Mouse (Mus musculus): ENCODE results near the gene Cflar. TPM values are rescaled to one million over a fixed set of nuclear protein-coding genes. Genes with fewer than 3 reads are reported as not detected.

Cflar gene
- total RNA-seq, 2 experiments from 2014 or later = 40.0 to 41.4 TPM

GRCm38 (mm10) chr1:58712076-58713061, 1.1 kb downstream of the Cflar start:
- peak; percentile 44 for DNase-seq

GRCm38 (mm10) chr1:58713081-58713892, 2.0 kb downstream of the Cflar start:
- DNase-seq = peak; percentile 67

GRCm38 (mm10) chr1:58713893-58714231, 2.6 kb downstream of the Cflar start:
- peak; percentile 76 for DNase-seq

GRCm38 (mm10) chr1:58714361-58714760, 3.1 kb downstream of the Cflar start:
- DNase-seq = no peak

- DNase-seq = no peak
Measured at GRCm38 (mm10) chr1:58715536-58715935, 4.2 kb downstream of the Cflar start.

GRCm38 (mm10) chr1:58716162-58716882, 5.0 kb downstream of the Cflar start:
- no peak for DNase-seq

- DNase-seq = no peak
Measured at GRCm38 (mm10) chr1:58716883-58717220, 5.5 kb downstream of the Cflar start.

GRCm38 (mm10) chr1:58717589-58718270, 6.4 kb downstream of the Cflar start:
- DNase-seq = no peak

GRCm38 (mm10) chr1:58719356-58719945, 8.1 kb downstream of the Cflar start:
- no peak for DNase-seq

GRCm38 (mm10) chr1:58720090-58720489, 8.8 kb downstream of the Cflar start:
- DNase-seq = no peak

- DNase-seq = no peak
Measured at GRCm38 (mm10) chr1:58720988-58721387, 9.7 kb downstream of the Cflar start.

GRCm38 (mm10) chr1:58722115-58722938, 11.0 kb downstream of the Cflar start:
- DNase-seq = no peak

- DNase-seq = no peak
Measured at GRCm38 (mm10) chr1:58723062-58723808, 11.9 kb downstream of the Cflar start.

GRCm38 (mm10) chr1:58723809-58724405, 12.6 kb downstream of the Cflar start:
- DNase-seq = peak; percentile 45

GRCm38 (mm10) chr1:58724533-58724932, 13.2 kb downstream of the Cflar start:
- no peak for DNase-seq

GRCm38 (mm10) chr1:58725095-58725494, 13.8 kb downstream of the Cflar start:
- no peak for DNase-seq

GRCm38 (mm10) chr1:58725767-58726166, 14.5 kb downstream of the Cflar start:
- DNase-seq = no peak

GRCm38 (mm10) chr1:58727019-58727746, 15.9 kb downstream of the Cflar start:
- no peak for DNase-seq
